Mouse (Mus musculus): Measurements from ENCODE around the gene Cyld.

The Cyld gene

DNA sequence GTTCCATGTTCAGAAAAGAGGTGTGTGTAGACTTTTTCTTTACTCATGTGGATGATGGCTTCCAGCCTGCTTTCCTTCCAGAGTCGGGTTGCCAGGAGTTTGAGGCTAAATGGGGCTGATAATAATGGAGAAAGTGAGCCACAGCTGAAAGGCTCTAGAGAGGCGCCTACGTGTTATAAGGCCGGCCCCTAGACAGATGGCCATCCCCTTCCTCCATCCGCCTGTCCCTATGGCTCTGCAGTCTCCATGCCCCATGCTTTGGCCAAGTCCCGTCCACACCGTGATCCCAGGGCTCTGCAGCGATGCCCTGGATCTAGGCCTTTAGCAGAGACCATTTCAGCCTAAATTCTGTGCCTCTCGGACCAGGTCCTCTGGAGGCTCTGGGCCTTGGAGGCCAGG lies 96.5 kb downstream of the Cyld start:
- DNase-seq (ENCODE audit: low spot score): peak; percentile 41

DNA sequence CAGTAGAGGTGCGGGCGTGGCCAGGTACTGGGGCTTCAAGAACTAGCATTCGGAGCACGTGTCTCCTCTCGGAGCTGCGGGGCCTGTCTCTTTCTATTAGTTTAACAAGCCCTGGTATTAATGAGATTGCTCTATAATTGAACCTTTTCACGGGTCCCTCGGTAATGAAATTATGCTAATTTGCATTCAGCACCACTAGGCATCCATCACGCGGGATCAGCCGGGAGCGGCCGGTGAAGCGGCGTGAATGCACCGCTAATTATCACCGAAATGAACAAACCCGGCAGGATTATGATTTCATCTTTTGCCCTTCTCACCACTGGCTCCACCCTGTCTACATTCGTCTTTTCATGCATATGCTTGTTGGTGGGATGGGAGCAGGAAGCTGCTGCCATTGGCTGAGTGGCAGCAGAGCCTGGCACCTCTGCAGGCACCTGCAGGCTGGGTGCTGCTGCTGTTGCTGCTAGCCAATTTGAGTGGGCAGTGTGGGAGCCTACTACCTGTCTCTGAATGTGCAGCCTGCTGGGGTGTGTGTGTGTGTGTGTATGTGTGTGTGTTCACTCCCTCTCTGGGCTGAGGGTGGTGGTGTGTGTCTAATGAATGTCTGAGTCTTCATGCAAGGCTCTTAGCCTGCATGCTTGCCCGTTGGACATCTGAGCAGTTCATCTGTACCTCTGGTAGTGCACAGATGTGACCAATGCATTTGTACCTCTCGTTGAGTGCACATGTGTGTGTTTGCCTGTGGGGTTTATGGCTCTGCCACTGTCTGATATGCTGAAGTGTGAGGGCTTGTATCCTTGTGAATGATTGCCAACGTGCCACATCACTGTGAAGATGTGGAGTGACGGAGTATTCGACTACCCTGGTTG lies 97.2 kb downstream of the Cyld start:
- peak; percentile 72 for DNase-seq (ENCODE audit: low spot score)

GRCm38 (mm10) chr8:88794615-88794907 lies 97.7 kb downstream of the Cyld start:
- DNase-seq (ENCODE audit: low spot score): peak; percentile 42

DNA sequence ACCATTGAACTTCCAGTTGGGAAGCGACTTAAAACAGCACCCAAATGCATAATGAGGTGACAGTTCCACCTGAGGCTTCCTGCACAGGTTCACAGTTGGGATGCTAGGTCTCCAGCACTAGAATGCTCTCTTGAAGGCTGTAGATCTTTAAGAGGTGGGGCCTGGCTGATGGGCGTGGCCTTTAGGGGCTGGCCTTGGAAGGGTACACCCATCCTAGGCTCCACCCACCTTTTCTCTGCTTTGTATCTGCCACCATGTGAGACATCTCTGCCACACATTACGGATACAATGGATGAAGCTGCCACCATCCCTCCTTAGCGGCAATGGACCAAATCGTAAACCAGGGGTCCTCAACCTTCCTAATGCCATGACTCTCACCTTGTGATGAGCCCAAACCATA lies 99.1 kb downstream of the Cyld start:
- DNase-seq (ENCODE audit: low spot score): no peak

- no peak for DNase-seq (ENCODE audit: low spot score)
These were observed 99.8 kb downstream of the Cyld start for GRCm38 (mm10) chr8:88796651-88797050.

All from retina, embryonic 14.5 days (tissue).